Mouse (Mus musculus): ENCODE measurements around the gene Zfp423. TPM values are rescaled to one million over a fixed set of nuclear protein-coding genes. Genes with fewer than 3 reads are reported as not detected.
A peak's percentile ranks its signal among the peaks of the same experiment; 100 is the strongest.

The Zfp423 gene
- total RNA-seq, 2 experiments from 2014 or later: 6.1 to 6.7 TPM

GRCm38 (mm10) chr8:87723015-87723414, 236.4 kb downstream of the Zfp423 start:
- DNase-seq (ENCODE audit: low spot score): no peak

DNA sequence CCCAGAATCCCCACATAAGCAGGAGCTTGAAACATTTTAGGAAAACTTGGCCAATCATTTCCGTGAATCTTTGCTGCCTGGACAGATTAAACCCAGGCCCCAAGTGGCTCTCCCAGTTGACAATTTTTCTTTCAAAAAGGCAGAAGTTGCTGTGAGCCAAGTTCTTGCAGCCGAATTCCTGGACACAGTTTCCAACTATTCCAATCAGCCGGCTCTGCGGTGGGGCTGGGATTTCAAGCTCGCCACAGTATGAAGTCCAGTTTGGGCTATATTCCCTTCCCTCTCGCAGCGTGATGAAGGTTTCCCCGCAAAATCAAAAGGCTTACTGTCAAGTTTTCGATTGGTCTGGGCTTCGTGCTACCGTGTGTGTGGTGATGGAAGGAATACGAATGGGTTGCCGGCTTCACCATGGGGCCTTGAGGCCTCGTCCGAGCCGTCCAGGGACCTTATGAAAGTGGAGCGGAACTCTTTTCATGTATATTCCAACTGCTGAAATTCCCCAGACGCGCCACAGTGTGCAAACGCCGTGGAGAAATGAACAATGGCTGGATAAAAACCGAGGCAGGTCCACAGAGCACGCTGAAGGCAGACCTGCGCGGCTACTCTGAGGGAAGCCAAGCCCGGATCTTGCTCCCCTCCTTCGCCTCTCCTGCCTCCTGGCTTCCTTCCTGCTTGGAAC, 240.1 kb downstream of the Zfp423 start:
- intact Hi-C loops (cut with DNase I): loop anchor here (5.0 kb wide), 1 partner anchor 73 kb away; no protein-coding TSS in a partner anchor
- DNase-seq (ENCODE audit: low spot score): no peak

More at GRCm38 (mm10) chr8:87723015-87723414, 236.4 kb downstream of the Zfp423 start:
- intact Hi-C loops (cut with DNase I): no loop called here

DNA sequence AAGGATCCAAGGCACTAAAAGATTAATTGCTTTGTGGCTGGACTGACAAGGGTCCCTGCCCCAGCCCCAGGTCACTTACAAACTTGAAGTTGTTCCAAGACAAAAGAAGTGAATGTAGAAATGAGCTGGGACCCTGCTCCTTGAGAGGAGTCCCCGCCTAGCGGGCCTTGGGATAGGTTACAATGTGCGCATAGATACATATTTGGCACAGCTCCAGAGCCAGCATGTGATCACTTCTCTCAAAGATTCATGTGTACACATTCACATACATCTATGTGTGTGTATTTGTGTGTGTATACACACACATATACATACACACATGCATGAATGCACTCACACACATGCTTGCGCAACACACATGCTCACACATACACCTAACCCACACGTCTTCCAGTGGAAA, 241.9 kb downstream of the Zfp423 start:
- intact Hi-C loops (cut with DNase I): loop anchor here (2.0 to 5.0 kb wide), 2 partner anchors 75 to 305 kb away; no protein-coding TSS in a partner anchor
- no peak for DNase-seq (ENCODE audit: low spot score)

DNA sequence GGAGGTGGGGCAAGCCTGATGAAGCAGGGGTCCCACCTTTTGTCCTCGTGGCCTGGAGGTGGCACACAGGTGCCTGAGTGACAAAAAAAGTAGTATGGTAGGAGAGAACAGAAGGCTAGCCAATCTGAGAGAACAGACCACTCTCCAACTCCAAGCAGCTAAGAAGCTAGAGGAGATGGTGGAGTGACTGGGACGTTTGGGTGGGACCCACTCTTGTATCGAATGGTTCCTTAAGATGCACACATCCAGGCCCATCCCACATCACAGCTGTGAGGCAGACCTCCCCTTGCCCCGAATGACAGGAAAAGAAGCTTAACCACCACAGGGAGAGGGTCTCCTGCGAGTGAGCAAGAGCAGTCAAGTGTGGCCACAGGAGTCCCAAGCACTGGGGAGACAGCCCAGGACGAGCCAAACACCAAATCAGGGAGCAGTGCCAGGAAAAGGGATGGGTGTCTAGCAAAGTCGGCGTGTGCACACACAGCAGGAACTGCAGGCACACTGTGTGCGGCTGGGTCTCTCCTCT, 242.6 kb downstream of the Zfp423 start:
- DNase-seq (ENCODE audit: low spot score): no peak
- intact Hi-C loops (cut with DNase I): loop anchor here (2.0 to 5.0 kb wide), 2 partner anchors 76 to 306 kb away; no protein-coding TSS in a partner anchor

DNA sequence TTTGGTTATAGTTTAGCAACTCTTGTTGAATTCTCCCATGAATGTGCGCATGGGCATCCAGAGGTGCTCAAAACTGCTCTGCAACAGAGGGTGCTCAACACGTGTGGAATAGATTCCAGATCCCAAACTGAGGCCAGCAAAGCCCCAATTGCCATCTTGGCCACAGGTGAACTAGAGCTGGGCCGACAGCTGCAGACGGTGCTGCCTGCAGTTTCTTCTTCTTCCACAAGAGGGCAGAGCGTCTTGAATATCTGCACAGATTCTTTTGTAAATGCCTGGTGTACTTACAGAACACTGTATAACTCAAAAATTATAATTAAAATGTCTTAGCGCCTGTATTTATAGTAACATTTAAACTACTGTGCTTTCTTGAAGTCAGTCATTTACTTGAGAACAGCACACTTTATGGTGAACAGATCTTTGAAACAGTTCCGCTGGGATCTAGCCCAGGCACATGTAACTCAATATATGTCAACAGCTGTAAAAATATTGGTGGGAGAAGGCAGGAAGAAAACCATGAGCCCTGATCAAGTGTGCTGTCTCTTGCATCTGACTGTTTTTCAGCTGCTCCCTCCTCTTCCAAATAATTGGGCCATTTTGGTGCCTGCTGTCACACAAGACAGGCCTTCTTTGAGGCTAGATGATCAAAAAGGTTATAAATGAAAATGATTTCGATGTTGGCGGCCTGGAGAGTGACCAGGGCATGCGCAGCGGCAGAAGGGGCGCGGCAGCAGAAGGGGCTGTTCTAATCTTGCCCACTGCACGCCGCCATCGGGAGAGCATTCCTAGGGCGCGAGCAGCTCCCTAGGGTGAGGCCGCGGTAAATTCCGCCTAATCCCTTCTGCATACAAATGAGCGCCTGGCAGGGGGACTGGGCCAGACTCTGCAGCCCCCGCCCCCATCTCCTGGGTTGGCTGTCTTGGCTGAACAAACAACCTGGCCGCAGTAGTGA, 243.4 kb downstream of the Zfp423 start:
- DNase-seq (ENCODE audit: low spot score): no peak
- intact Hi-C loops (cut with DNase I): loop anchor here (2.0 to 5.0 kb wide), 3 partner anchors 76 to 307 kb away; no protein-coding TSS in a partner anchor

DNA sequence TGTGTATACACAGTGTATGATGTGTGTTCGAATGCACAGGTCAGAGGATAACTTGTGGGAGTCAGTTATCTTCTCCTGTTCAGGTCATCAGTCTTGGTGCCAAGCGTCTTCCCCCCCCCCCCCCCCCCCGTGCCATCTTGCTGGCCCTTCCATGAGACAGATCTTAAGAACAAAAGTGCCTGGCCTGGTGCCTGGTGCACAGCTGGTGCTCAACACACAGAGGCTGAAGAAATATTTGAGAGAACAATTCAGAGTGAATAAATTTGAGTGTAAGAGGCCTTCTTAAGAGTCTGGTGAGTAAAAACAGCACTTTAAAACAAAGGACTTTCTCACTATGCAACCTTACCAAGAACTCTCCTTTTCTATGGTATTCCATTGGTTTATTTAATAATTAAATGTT, 245.4 kb downstream of the Zfp423 start:
- intact Hi-C loops (cut with DNase I): loop anchor here (2.0 kb wide), 1 partner anchor 247 kb away; no protein-coding TSS in a partner anchor
- no peak for DNase-seq (ENCODE audit: low spot score)

- no peak for DNase-seq (ENCODE audit: low spot score)
- intact Hi-C loops (cut with DNase I): no loop called here
Measured at GRCm38 (mm10) chr8:87711955-87712354, 247.4 kb downstream of the Zfp423 start.

- intact Hi-C loops (cut with DNase I): no loop called here
- no peak for DNase-seq (ENCODE audit: low spot score)
Measured at GRCm38 (mm10) chr8:87708127-87708637, 251.2 kb downstream of the Zfp423 start.

DNA sequence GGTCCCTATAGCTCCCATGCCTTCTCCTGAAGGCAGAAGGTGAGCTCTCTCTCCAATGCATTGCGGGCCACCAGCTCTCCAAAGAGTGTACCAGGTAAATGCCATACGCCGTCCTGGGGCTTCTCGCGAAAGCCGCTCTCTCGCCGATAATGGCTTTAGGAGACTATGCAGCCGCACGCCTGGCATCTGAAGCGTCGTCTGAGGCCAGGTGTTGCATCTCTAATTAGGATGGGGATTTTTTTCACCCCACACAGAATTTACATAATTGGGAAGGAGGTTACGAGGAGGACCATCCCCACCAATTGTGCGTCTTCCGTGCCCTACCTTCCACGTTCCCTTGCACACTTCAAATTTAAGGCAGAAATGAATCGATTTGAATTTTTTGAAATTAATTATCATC, 252.2 kb downstream of the Zfp423 start:
- intact Hi-C loops (cut with DNase I): no loop called here
- DNase-seq (ENCODE audit: low spot score): no peak

DNA sequence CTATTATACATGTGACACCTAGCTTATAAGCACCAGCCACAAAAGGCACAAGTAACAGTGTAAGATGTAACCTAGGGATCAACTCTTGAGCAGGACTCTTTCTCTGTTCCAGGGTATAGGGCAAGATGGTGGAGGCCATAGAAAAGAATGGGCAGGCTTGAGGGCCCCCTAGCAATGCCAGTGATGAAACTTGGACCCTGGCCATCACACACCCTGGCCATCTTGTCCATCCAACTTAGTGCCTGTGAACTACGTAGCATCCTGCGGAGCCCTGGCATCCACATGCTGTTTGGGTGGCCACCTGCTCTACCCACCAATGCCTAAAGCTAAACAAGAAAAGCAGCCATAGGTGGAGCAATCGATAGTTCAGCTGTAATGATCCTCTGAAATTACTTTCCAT, 254.6 kb downstream of the Zfp423 start:
- intact Hi-C loops (cut with DNase I): no loop called here

DNA sequence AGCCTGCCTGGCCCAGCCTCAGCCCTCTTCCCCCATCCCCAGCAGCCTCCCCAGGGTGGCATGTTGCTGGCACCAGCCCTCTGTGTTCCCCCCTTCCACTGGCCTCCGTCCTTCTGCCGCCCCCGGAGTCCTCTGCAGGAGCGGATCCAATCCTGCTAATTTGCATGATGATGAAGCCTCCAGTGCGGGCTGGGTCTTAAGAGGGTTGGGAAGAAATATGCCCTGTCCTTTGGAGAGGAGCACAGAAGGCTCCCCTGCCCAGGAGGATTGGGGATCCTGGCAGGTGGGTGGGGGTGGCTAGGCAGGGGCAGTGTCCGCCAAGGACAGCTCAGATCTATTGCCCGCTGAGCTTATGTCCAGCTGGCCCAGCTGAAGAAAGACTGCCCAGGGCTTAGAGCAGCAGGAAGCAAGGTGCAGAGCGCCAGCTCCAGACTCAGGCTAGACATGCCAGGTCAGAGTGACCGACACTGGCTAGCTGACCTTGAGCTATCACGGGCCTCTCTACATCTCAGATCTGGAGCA, 256.5 kb downstream of the Zfp423 start:
- intact Hi-C loops (cut with DNase I): no loop called here

More for the DNA sequence above, 254.6 kb downstream of the Zfp423 start:
- no peak for DNase-seq (ENCODE audit: low spot score)

GRCm38 (mm10) chr8:87702051-87702521, 257.3 kb downstream of the Zfp423 start:
- intact Hi-C loops (cut with DNase I): no loop called here
- peak; percentile 13 for DNase-seq (ENCODE audit: low spot score)

More for the DNA sequence above, 256.5 kb downstream of the Zfp423 start:
- DNase-seq (ENCODE audit: low spot score): no peak

DNA sequence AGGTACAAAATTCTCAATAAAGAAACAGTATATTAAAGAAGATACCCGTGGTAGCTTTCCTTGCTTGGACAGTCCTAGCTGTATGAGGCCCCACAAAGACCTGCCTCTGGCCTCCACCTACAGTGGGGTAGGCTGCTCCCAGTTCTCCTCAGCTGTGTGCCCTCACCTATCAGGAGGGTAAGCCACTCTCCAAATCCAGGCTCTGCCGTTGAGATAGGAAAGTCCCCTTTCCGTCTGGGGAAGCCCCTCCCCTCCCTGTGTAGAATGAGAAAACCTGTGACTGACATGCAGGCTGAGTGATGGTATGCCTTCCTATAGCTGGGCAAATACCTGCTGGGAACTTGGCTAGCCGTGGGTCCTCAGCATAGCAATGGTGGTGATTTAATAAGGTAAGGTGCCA, 257.8 kb downstream of the Zfp423 start:
- intact Hi-C loops (cut with DNase I): no loop called here
- DNase-seq (ENCODE audit: low spot score): no peak

DNA sequence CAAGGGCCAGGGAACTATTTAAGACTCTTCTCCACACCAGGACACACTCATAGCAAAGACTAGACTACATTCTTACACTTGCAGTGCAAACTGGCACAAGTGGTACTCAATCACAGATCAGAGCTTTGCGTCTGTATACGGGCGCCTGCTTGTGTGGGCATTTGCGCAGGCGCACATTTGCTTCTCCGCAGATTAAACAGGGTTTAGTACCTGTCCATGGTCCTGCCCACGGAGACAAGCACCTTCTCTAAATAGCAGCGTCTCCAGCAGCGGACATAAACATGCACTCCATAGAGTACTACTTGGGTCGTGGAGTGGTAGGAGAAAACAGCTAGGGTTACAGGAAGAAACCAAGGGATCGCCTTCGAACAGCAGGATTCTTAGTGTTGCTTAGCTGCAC, 259.1 kb downstream of the Zfp423 start:
- intact Hi-C loops (cut with DNase I): no loop called here

GRCm38 (mm10) chr8:87697127-87697526, 262.3 kb downstream of the Zfp423 start:
- DNase-seq (ENCODE audit: low spot score): no peak
- intact Hi-C loops (cut with DNase I): no loop called here

More for the DNA sequence above, 259.1 kb downstream of the Zfp423 start:
- DNase-seq (ENCODE audit: low spot score): no peak

DNA sequence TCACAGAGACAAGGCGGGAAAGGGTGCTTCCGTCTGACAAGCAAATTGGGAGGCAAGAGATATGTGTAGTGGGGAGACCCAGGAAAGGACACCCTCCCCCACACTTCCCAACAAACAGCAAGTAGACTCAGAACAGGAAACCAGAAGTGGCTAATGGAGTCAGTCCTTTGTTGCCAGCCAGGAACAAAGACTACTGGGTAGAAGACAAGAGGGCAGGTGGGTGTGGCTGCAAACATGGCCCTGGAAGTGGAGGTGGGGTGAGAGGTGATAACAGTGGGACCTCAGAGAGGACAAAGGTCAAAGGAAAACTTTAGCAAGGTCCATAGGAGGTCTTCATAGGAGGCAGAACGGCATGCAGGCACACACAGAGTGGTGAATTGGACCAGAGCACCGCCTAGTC, 265.7 kb downstream of the Zfp423 start:
- intact Hi-C loops (cut with DNase I): no loop called here
- no peak for DNase-seq (ENCODE audit: low spot score)

- intact Hi-C loops (cut with DNase I): no loop called here
Measured at GRCm38 (mm10) chr8:87690100-87691095, 269.0 kb downstream of the Zfp423 start.

GRCm38 (mm10) chr8:87689192-87689591, 270.2 kb downstream of the Zfp423 start:
- intact Hi-C loops (cut with DNase I): no loop called here
- no peak for DNase-seq (ENCODE audit: low spot score)

More at GRCm38 (mm10) chr8:87690100-87691095, 269.0 kb downstream of the Zfp423 start:
- DNase-seq (ENCODE audit: low spot score): no peak

GRCm38 (mm10) chr8:87688348-87688747, 271.0 kb downstream of the Zfp423 start:
- intact Hi-C loops (cut with DNase I): no loop called here

More at GRCm38 (mm10) chr8:87688348-87688747, 271.0 kb downstream of the Zfp423 start:
- no peak for DNase-seq (ENCODE audit: low spot score)

All from heart, postnatal 25 days (tissue).